Mouse (Mus musculus) 416B (cell line): ENCODE data around the gene Eefsec.
A peak's percentile ranks its signal among the peaks of the same experiment; 100 is the strongest.

ENCODE experiments used
- DNase-seq: peaks from one replicate; pipeline ENCODE4 v3.0.0; 2011; ENCODE audit warnings: low read depth

The Eefsec gene

DNA sequence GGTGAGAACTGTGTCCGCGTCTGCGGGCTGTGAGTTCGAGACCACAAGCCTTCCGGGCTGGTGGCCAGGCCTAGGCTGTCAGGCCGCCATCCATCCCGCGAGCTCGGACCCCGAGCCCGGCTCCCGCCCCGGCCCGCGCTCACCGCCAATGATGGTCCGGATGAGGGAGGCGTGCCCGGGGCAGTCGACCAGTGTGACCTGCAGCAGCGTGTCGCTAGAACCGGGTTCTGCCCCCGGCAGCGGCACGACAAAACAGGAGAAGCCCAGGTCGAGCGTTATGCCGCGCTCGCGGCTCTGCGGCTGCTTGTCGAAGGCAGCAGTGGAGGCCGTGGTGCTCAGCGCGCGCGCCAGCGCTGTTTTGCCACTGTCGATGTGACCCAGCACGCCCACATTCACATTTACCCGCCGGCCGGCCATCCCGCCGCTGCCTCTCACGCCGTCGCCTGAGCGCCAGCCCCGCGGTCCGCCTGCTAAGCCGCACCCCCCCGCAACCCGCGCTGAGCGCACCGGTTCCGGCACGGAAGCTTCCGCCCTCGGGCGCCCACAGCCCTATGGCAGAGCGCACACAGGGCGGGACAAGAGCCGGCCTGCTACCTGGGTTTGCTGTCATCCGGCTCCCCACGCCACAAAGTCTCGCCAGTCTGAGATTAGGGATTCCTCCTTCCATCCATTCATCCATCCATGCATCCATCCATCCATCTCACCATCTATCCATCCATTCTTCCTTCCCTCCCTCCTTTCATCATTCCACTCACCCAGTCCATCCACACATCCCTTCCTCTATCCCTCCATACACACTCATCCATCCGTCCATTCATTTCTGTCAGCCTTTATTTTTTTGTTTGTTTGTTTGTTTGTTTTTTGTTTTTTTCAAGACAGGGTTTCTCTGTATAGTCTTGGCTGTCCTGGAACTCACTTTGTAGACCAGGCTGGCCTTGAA is at the start of gene Eefsec:
Gene Eefsec (minus strand): TSS at position 477 of the 940 bp plus-strand sequence.
- DNase-seq, result peak; percentile 80

GRCm38 (mm10) chr6:88493712-88494111 is 47.4 kb upstream of the Eefsec start:
- no peak for DNase-seq

- DNase-seq, result no peak
Measured at GRCm38 (mm10) chr6:88490629-88491354, 44.5 kb upstream of the Eefsec start.

DNA sequence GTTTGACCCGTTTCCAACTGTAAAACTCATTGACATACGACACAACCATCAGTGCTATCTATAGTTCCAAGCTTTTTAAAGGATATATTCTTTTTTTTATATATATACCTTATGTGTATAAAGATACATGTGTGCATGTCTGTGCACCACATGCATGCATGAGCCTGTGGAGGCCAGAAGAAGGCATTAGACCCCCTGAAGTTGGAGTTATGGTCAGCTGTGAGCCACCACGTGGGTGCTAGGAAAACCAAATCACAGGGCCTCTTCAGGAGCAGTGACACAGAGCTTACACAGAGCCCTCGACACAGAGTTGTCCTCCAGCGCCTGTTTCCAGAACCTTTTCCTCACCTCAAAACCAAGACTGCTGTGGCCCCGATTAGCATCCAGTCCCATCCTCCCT is 43.5 kb upstream of the Eefsec start:
- DNase-seq, result no peak

GRCm38 (mm10) chr6:88489026-88489425 is 42.7 kb upstream of the Eefsec start:
- DNase-seq, result no peak

DNA sequence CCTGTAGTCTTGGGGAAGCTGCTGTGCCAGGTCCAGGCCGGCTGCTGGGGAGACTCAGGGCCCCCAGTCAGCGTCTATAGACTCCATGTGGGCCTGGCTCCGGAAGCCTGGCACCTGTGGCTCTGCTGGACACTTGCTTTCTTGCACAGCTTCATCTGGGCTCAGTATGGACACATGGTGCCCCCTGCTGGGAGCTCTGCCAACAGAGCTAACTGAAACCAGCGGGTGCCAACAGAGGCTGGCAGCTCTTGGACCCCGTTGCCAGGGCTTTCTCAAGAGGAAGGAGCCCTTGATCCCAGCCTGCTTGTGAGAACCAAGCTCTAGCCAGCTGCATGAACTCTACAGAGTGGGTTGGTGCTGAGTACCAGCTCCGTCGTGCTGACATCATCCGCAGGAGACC is 40.6 kb upstream of the Eefsec start:
- peak; percentile 64 for DNase-seq

- peak; percentile 49 for DNase-seq
Measured at GRCm38 (mm10) chr6:88485378-88485777, 39.0 kb upstream of the Eefsec start.

GRCm38 (mm10) chr6:88483913-88484312 is 37.6 kb upstream of the Eefsec start:
- no peak for DNase-seq

DNA sequence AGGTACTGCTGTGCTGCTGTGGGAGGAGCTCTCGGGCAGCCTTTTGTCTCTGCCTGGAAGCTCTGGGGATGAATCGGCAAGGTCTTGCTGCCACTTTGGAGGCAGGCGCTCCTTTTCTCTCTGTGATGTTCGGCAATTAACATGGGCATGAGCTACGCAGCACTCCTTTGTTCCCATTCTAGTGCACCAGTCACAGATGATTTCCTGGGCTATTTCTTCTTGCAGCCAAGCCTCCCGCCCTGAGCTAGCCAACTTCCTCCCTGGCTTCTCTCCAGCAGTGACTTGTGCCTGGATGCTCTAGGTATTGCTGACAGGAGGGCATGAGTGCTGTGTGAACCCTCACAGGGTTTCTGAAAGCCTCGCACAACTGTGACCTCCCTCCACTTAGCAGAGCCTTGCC is 36.8 kb upstream of the Eefsec start:
- no peak for DNase-seq

- DNase-seq, result no peak
Measured at GRCm38 (mm10) chr6:88480421-88480820, 34.1 kb upstream of the Eefsec start.

DNA sequence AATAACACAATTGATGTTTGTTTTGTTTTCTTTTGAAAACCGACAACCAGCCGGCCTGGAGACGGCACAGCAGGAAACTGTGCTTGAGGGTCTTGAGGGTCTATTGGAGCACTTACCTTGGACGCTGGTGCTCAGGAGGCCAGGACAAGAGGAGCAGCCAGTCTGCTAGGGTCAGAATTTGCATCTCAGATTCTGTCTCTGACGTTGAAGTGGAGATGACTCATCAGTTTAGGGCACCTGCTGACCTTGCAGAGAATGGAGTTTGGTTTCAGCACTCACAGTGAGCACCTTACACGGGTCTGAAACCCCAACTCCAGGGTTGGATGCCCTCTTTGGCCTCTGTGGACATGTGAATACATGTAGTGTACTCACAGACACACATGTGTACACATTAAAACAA is 23.5 kb upstream of the Eefsec start:
- DNase-seq, result no peak

DNA sequence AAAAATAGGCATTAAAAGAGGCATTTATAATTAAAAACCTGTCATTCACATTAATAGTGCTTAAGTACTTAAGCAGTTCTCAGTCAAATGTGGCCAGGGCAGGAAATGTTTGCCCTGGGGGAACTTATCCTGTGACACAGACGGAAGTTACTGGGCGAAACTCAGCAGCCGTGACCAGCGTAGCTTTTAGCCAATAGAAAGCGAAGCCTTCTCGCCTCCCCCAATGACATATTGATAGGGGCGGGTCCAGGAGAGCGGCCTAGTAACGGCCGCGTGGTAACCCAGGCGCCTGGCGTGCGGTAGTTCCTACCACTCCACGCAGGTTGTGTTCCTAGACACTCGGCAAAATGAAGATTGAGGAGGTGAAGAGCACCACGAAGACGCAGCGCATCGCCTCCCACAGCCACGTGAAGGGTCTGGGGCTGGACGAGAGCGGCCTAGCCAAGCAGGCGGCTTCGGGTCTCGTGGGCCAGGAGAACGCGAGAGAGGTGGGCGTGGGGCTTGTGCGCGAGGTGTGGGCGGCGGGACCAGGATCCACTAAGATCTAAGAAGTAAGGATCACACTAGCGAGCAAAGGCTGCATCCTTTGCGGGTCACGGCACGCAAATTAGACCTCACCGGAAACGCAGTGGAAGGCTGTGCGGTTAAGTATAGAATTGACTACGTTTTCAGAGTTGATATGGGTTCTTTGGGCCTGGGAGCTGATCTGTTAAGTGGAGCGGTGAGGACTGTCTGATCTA is 19.0 kb upstream of the Eefsec start, which contains the start of gene Ruvbl1:
Gene Ruvbl1 (plus strand): TSS at position 229 of the 740 bp plus-strand sequence.
- peak; percentile 97 for DNase-seq

GRCm38 (mm10) chr6:88454545-88454944 is 8.2 kb upstream of the Eefsec start:
- DNase-seq, result no peak

DNA sequence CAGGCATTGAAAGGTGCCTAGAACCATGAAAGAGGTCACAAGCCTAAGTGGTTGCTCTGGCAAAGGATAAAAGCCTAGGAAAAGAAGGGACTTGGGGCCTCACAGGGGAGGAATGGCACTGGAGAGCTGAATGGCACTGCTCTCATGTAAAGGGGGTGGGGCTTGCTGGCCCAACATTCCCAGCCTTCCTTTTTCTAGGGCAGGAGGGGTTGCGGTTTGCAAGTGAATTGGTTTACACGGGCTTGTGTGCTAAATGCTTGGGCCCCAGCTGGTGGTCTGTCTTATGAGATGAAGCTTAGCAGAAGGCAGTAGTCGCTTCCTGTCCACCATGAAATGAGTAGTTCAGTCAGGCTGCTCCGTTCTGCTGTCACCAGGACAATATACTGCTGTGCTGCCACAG is 1.1 kb upstream of the Eefsec start:
- no peak for DNase-seq

- peak; percentile 33 for DNase-seq
Measured at GRCm38 (mm10) chr6:88445661-88446060, 678 bp downstream of the Eefsec start.

GRCm38 (mm10) chr6:88444076-88444750 is 2.1 kb downstream of the Eefsec start:
- no peak for DNase-seq

DNA sequence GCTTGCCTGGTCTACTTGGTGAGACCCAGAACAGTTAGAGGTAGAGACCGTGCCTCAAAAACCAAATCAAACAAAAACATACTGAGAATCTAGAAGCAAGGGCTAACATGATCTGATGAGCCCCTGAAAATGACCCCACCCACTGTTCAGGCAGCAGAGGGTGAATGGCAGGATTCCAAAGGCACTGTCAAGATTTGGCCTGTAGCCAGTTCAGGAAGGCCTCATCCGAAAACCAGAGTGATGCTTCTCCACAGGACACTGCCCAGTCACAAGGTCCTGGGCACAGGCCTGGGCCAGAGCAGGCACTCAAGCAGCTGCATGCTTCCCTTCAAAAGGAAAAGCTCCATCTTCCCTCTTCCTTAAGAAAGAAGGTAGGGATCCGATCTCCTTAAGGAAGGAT is 2.9 kb downstream of the Eefsec start:
- DNase-seq, result no peak

DNA sequence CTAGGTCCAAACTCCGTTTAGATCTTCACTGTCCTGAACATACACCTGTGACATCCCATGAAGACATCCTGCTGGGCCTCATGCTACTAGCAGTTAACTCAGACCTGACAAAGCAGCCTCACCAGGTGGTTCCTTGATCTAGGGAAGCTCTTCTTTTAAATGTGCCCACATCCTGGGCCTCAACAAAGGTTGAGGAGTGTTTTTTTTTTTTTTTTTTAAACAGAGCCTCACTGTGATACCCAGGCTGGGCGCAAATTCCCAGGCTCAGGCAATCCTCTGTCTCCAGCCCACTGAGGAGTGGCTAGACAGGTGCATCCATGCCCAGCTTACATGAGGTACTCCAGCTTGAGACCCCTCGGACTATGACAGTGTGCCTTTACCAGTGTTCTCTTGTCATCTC is 3.8 kb downstream of the Eefsec start:
- DNase-seq, result no peak

GRCm38 (mm10) chr6:88439056-88439455 is 7.3 kb downstream of the Eefsec start:
- DNase-seq, result no peak

DNA sequence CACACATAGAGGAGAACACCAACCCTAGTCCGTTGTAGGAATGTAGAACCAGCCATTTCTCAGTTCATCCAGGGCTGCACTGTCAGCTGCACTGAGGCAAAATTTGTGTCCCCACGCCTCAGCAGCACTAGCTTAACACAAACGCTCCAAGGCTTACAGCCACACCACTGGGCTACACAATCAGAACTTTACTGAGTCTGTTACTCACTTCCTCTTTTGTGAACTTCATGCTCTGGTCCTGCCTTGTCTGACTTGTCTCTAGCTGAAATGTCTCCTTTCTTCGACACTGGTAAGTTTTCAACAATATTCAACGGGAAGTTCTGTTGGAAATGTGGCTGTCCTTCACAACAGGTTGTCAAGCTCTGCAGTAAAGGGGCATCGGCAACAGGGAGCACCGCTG is 10.7 kb downstream of the Eefsec start:
- DNase-seq, result no peak

DNA sequence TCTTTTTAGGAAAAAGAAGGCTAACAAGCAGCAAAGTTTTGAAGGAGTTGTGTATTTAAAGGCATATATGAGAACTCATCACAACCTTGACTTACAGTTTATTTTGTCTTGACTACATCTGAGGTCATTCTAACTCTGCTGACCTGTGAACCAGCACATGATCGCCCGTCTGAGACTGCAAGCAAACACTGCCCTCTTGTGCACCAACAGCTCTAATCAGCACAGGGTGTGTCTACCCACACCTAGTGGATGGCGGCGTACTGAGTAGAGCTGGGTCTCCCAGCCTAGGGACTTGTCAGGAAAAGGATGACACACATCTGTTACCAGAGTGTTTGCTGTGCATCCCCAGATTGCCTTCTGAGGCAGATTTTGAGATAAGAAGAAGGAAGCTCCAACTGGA is 15.1 kb downstream of the Eefsec start:
- peak; percentile 84 for DNase-seq
